Mouse (Mus musculus) adrenal gland, adult 8-10 months (tissue): ENCODE measurements around the gene Fat3. TPM values are rescaled to one million over a fixed set of nuclear protein-coding genes. Genes with fewer than 3 reads are reported as not detected.

Experiments used
- DNase-seq: peaks from one replicate; pipeline ENCODE4 v3.0.0; 2022
- total RNA-seq, 4 experiments: library from RNA; stranded (reverse); gene quantifications; 2 replicates each; pipeline ENCODE4 v1.2.4; 2022

Fat3 gene
- total RNA-seq, 4 experiments from 2014 or later: 2.4 to 4.1 (median 3.3) TPM

DNA sequence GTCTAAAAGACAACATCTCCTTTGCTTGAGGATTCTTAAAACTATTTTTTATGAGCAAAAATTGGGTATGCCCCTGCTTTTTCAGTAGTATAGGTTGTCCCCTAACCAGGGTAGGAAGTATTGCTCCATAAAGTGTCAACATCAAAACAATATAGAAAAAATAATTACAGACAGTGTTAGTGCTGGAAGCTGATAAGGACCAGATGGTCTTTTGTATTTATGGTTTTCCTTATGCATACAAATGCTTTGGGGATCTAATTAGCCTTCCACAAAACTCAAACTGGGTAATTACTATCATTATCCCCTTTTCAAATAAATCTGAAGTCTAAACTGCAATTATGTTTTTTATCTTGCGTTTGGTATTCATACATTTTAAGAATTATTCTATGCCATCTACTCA, 368.5 kb downstream of the Fat3 start:
- DNase-seq: no peak

DNA sequence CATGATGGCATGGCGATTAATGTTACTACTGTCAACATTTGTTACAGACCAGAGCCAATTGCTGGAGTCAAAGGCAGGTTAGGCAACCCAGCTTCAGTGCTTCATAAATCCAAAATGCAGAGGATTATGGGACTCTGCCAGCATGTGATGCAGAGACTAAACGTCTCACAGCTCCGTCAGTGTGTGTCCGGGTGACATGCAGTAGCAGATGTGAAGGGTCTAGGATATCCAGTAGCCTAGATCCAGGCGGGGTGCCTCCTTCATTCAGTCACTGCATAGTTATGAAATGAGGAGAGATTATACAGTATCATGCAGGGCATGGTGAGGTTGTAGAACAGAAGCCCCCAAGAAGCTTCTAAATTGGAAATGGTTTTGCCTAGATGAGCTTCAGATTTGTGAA, 379.3 kb downstream of the Fat3 start:
- no peak for DNase-seq

DNA sequence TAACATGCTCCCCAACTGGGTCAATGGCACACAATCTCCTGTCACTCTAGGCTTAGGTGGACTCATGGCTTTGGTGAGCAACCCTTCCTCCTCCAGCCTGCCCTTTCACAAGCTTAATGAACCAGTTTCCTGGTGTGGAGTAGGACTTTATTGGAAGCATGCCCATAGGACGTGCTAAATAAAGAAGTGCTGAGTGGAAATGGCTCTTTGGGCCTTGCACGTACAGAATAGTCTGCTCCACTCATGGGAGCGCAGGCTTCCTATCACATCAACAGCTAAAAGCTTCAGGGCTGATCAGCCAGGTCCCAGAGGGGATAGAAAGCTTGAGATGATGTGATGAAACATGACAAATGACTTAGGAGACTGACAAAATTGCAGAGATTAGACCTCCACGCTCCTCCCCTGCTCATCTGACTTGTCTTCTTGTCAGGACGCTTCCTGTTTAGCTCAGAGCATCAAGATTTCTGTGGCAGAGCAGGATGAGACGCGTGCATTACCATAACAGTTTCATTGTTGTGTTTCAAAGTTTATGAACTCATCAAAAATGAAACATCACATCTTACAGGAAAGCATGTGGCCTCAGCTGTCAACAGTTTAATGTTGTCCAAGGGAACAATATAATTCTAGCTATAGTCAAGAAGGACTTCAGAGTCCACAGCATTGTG, 386.1 kb downstream of the Fat3 start:
- no peak for DNase-seq

DNA sequence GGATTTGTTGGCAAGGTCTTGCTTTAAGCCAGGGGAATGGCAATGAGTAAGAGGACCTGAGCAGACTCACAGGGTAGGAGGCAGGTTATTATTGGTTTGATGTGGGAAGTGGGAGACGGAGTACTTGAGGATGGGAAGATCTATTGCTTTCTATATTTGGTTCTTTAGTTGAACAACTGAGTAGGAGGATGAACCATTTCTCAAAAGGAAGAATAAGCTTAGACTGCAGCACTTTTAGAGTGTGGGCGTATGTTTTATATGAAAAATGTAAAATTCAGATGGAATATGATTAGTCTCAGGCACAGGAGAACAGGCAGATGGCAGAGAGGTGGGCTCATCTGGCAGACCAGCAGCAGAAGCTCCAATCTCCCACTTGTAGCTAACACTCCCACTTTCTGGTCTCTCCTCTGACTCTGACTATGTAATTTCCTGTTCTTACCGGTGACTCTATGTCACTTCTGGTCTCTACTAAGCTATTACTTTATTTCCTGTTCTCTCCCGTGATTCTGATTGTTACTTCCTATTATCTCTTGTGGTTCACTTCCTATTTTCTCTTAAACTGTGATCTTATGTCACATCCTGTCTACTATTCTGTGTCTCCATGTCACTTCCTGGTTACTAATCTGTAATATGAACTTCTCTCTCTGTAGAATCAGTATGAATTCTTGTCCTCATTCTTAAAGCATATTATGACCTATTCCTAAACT, 387.0 kb downstream of the Fat3 start:
- DNase-seq: no peak

DNA sequence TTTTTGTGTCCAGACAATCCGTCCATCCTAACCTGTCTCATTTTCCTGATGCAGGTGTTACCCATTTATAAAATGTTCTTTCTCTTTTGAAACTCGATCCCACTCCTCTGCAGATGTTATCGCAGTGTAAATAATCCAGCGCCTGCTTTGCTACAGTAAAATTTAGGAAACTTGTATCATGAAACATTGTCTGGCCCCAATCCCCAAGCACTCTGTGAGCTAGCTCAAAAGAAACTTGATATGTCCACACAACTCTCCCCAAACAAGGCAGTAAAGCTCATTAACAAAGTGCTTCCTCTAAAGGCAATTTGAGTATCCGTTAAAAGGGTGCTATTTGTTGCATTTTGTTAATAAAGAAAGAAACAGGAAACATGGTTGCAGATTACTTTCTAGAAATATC, 393.2 kb downstream of the Fat3 start:
- no peak for DNase-seq

DNA sequence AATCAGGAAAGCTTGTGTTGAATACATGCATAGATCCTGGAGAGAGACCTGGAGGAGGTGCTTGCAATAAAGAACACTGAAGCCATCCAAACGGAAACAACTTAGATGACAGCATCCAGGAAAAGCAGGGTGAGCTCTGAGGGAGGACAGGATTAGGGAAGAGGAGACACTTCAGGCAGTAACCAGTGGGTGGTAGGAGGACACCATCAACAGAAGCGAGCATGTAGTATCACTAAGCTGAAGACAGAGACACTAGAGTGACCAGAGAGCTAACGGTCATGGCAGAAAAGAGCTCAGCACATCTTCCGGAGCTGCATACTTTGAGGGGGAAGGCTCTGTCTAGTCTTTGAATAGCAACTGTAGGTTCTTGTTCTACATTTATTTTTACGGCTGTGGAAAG, 393.7 kb downstream of the Fat3 start:
- no peak for DNase-seq

DNA sequence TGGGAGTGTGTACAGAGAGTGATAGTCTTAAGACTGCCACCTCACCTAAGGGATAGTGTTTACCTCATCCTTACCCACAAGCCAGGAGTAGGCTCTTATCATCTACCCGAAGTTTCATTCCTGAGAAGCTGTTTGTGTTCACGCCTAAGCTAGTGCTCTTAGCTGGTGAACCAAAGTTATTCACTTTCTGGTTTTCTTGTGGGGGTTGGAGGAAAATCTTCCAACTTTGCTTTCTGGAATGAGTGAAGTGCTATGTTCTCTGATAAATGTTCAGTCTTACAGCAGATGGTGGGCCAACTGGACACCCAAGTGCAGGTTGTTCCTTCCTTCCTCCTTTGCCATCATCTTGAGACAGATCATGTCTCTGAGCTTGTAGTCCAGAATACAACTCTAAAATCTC, 402.5 kb downstream of the Fat3 start:
- no peak for DNase-seq

DNA sequence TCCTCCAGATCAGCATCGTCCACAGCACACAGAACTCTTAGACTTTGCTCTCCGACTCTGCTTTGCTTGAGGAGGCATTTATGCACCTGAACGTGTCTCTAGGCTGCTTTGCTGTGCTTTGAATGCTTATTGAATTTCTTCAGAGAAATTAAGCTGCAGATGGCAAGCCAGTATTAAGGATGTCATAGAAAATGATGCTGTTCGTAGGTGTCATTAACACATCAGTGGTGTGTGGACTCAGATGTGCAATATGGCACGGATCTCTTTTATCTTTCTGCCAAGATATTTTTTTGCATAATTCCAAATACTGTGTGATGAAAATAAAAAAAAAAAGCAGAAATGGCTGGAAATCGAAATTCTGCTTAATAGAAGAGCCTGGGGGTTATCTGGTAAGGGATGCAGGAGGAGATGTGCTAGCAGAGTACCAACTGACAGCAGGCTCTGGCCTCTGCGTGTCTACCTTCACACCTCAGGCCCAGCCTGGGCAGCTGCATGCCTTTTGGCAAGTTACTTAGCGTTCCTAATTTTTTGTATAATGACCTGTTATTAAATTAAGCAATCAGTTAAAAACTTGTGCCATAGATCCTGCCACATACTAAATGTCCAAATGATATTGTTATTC, 407.9 kb downstream of the Fat3 start:
- no peak for DNase-seq

DNA sequence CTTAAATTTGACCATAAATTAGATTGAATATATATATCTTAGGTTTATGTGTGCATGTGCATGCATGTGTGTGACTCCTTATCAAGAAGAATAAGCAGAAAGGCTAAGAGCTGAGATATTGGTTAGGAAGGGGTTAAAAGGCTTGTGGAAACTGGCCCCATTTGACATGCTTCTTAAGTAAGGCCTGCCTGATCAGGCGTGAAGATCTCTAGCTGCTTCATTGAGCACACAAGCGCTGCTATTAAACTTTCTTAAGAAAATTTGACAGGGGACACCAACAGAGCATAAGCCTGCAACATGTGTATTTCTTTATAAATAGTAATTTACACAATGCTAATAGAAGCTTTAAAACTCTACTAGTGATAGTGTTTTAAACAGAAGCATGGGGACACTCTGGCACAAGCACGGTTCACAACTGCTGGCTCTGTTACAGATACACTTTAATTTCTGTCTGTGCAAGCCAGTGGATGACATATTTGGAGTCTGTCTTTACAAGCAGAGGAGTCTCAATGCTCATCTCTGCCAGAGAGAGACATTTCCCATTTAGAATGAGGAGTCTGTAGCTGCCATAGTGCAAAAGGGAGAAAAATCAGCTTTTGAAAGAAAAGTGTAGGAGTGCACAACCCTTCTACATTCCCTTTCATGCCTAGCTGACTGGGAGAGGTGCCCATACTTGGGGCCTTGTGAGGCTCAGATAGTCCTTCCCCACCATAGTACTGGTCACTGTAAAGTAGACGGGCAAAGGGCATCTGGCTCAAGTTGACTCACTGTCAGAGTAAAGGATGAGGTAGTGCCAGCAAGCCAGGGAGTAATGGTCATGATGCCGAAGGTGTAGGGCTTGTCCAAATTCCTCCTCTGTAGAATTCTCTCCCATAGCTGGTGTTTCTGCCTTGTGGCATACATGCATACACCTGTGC, 408.8 kb downstream of the Fat3 start:
- DNase-seq: no peak

DNA sequence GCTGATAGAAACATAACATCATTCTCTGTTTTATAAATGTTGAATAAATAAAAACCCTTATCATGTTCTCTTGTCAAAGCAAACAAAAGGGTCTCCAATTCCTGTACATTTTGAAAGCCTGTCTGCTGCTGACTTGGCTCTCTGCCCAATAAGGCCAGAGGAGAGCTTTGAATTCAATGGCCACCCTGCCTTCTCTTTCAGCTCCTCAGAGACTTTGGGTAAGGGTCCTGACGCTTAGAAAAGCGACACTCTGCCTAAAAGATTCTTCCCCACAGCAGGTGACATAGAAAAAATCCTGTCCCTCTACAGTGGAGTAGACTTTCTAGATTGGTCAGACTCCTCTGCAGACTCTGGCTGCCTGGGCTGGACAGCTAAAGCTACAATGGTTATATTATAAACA, 421.8 kb downstream of the Fat3 start:
- no peak for DNase-seq

DNA sequence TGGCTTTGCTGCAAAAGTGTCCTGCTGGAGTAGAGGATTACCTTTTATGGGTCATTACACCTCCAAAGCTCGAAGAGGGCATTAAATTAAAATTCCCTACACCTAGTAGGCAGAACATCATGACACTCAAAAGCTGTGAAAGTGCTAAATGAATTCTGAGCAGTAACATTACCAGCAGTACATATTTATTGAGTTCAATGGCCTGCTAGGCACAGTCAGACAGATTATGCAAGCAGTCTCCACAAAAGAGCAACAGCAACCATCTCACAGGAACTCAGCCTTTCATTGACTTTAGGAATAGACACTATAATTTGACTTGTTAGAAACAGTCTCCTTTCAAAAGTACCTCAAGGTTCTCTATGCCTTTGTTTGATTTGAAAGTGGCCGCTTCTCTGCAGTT, 426.4 kb downstream of the Fat3 start:
- no peak for DNase-seq

DNA sequence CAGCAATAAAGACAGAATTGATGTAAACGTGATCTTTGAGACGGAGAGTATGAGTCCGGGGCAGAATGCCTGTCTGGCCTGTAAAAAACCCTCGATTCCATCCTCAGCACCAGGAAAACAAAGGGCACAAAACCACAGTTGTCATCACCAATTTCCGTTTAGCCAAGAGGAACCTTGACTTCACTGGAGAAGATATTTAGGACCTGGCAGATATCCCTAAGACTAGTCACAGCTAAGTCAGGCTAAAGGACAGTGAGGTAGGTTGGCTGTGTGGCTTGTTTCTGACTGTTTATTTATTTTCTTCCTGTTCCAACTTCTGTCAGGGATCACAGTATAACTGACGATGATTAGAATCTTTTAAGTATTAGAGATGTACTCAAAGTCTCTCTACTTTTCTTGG, 427.0 kb downstream of the Fat3 start:
- peak; percentile 5 for DNase-seq

DNA sequence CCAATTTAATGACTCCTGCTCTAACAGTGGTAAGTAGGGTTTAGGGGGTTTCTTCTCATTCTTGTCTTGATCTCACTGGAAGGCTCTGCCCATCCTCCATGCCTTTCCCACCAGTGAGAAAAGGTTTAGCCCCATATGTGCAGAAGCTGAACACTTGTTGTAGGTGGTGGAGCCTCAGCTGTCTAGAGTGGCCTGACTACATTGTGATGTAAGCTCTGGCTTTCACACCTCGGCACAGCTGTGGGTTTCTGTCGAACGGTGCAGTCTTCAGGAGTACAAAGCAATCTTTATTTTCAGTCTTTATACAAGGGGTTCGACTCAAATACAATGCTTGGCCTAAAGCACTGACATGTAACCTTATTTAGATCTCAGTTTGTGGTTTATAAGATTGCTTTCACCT, 437.6 kb downstream of the Fat3 start:
- DNase-seq: no peak

DNA sequence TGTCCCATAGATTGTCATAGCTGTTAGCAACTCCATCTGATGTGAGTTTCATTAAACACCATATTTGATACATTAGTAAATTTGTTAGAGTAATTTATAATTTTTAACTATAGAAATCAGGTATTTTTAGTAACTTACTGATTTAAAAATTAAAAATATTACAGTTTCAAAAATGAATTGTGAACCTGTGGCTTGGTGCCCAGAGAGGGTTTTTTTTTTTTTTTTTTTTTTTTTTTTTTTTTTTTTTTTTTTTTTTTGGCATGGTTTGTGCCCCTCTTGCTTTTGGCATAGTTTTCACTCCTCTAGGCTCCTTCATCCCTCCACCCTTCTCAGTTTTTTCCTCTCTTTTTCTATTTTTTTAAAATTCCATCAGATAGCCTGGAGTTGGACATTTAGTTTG, 438.6 kb downstream of the Fat3 start:
- no peak for DNase-seq

DNA sequence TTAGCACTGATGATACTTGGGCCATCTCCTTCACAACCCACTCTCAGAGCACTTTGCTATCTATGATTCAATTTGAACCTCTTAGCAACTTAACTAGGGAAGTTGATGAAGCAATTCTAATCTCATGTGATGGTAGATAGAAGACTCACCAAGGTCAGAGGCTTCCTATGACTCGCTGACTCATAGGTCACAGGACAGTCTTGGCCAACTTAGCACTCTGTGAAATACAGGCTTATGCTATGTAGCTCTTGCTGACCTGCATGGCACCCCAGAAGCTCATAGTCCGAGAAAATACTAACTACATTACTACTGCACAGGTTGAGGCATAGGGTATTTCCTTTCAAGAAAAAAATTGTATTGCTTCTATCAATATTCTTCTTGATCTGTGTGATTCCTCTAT, 454.4 kb downstream of the Fat3 start:
- DNase-seq: peak; percentile 45

DNA sequence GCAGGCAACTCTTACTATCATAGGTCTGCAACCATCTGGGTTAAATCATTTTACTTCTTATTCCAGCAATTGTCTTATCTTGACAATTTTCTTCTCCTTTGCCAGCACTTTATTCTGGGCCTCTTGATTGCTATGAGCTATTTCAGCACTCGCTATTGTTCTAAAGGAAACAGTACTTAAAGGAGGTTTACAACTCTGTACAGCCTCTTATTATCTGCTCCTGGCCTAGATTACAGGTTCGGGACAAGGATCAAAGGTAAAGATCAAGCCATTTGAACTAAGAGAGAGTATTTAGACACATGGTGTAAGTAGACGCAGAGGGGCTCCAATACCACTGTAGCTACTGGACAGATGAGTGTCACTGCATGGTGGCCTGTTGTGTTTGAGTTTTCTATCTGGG, 463.7 kb downstream of the Fat3 start:
- DNase-seq: no peak

DNA sequence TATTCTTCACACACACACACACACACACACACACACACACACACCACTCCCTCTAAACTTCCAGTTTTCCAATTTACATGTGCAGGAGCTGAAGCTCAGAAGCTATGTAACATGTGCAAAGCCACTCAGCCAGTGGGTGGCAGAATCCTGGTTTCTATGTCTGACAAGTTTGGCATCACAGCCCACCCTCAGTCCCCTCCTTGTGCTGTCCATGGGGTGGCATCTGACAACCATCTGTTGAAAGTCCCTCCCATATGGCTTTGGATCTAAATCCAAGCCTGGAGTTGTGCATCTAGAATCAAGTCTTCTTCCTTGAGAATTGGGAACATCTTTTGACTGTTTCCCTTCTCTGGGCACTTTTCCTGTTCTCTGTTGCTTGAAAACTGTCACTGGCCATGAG, 464.7 kb downstream of the Fat3 start:
- no peak for DNase-seq

DNA sequence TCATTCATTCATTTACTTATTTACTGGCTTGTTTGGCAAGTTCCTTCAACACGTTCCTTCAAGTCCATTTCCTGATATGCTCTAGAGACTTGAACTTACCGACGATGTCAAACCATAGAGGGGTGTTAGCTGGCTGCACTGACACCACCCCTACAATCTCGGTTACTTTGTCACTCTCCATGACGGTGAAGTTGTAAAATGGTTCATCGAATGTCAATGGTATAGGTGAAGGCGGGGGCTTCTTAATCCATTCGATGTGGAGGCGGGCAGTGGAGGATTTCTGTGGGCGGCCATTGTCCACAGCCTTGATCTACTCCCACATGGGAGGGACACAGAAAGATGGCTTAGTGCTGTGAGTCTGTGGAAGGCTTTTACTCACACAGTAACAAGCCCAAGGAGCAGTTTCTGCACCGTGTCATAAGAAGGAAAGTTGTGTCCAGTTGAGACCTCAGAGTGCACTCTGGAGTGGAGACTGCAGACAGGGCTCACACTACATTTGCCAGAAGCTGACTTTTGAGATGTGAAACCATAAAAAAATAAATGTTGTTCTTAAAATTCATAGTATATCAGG, 471.3 kb downstream of the Fat3 start:
- DNase-seq: no peak

DNA sequence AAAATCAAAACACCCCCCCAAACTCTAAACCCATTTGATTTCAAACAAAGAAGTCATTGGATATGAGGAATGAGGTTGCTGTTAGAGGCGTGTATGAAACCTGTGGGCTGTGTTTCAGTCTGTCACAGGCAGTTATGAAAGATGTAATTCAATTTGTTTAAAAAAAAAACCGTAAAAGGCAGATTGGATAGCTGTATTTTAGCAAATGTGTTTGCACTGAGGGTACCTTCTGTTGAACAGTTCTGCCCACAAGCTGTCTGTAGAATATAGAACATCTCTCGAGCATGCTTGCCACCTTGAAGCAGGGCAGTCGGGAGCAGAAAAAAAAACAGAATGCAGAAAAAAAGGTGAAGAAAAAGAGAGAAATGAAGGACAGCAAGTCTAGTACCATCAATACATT, 472.0 kb downstream of the Fat3 start:
- DNase-seq: no peak

DNA sequence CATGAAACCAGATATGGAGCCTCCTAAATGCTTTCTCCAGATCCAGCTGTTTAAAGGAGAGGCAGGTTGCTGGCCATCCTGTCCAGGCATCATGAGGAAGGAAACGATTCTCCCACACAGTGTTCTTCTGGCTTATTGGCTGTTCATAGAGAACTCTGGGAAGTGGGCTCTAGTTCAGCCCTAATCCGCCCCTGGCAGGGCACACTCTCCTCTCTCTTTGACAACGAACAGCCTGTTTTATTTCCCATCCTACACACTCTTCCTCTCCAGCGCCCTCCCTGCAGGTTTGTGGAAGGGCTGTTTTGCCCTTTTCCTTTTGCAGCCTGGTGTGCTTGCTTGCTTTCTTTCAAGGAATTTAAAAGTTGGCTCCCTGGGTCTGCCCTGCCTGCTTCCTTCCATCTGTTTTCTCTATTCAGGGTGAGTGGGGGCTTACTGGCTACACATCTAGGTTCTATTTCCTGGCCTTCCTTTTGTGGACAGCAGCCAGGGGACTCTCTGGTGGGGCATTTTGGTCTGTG, 472.6 kb downstream of the Fat3 start:
- DNase-seq: no peak

DNA sequence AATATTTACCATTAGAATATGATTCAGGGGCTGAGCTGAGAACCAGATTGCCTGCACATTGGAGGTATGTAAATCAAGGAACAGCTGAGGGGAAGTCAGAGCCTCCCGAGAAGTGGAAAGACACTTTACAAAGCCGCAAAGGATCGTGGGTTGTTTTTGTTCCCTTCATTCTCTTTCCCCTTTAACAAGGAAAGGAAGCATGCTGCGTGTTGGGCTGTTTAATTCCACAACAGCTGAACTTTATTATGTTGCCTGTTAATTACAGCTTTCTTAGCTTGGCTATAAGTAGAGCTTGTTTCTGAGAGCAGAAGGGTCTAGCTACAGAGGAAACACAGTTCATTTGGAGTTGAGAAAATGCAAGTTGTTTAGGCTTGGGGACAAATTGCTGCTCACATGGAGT, 475.0 kb downstream of the Fat3 start:
- DNase-seq: no peak

DNA sequence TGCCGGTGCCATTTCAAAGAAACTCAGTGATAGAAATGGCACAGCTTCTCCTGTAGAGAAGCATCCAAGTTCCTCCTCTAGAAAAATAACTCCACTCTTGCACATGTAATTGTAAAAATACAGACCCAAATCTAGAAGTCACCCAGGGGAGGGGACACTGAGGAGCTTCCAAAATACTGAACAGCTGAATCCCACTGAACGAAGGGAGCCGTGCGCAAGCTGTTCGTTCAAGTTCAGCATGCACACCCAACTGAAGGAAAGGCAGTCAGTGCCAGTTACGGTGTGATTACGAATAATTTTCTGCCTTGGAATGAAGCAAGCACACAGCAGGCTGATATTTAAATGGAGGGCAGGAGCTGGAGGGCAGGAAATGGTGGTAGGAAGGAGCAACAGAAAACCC, 476.4 kb downstream of the Fat3 start:
- no peak for DNase-seq

DNA sequence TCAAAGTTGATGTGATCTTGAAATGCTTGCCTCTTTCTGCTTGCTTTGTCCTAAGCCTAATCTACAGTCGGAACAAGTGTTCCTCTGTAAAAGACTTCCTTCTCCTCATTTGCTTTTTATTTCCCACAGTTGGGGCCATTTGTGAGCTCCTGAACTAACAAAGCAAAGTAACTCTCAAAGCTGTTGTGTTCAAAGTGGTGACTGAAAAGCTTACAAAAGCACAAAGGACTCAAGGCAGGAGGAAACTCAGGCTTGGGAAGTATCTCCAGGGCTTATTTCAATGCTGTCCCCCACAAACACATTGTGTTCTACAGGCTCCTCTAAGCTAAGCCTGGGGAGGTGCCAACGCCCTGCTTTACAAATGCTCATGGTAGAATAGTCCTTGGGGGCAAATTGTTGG, 487.0 kb downstream of the Fat3 start:
- DNase-seq: no peak
